Mouse (Mus musculus) adrenal gland, adult 8-10 months (tissue): ENCODE results near the gene Rtl5. TPM values are rescaled to one million over a fixed set of nuclear protein-coding genes. Genes with fewer than 3 reads are reported as not detected.

Experiments used
- DNase-seq: peaks from one replicate; pipeline ENCODE4 v3.0.0; 2022
- total RNA-seq, 4 experiments: library from RNA; stranded (reverse); gene quantifications; 2 replicates each; pipeline ENCODE4 v1.2.4; 2022

Gene Rtl5
- total RNA-seq, 4 experiments from 2014 or later = 7.8 to 15.2 (median 11.5) TPM

DNA sequence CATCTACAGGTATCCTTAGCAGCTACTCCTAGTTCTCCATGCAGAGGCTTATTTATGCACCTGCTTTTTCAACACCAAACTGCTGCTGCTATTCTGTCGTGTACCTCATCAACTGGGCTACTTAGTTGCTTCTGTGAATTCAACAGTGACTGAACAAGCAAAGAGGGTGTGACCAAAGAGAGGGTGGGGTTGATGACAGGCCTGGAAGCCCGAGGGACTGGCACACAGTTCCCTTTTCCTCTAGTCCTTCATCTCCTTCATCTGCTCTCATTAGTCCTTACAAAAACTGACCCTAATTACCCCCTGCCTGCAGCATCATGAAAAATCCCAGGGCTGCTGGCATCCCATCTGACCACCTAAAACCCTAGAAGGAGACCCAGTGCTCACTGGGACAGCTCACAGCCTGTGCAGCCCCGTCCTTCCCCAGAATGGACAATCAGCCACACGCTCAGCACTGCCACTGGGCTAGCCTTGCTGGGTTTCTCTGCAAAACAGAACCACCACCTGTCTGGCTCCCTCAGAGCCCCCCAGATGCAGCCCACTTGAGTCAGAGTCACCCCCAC, 5.8 kb downstream of the Rtl5 start:
- no peak for DNase-seq

DNA sequence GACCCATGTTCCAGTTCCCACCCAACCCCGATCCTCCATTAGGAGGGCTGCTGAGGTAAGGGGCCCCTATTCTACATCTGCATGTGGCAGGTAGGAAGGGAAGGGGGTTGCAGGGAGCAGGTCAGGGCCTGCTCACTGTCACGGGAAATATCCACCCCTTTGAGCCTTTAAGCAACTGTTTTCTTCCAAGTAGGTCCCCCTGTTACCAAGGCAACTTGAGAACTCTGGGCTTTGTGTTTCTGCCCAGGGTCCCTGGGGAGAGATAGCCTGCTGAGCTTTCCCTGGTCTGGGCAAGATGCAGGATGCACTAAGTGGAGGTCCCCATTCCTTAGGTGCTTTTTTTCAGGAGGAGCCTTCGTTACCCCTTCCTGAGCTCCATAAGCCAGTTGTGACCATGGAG, 7.0 kb downstream of the Rtl5 start:
- DNase-seq = no peak

DNA sequence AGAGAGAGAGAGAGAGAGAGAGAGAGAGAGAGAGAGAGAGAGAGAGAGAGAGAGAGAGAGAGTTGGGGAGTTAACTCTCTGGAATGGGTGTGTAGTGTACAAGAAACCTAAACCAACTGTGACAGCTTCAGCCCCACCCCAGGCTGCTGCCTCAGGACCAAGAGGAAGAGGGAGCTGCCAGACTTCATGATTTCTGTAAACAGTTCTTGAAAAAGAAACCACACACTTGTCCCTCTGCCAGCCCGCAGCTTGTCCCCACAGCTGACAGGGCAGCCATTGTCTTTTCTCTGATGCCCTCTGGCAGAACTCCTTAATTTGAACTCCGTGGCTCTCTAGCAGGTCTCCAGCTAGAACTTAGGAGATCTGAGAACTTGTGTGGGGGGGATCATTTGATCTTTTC, 10.2 kb downstream of the Rtl5 start:
- no peak for DNase-seq

DNA sequence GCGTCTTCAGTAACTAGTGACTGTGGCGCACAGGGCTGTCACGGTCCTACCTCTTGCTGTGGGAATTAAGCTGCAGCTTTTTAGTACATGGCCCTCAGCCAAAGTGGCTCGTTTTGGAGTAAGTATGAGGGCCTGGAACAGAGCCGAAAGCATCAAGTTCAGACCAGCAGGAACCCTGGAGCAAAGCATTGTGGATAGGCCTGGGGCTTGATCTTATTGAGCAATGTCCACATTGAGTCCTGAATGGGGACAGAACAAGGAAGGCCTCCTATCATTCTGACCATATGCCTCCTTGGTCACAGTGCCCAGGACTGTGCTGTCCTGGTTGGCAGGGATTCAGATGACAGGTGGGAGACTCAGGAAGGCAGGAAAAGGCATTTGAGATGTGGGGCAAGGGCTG, 10.9 kb downstream of the Rtl5 start:
- DNase-seq = no peak

DNA sequence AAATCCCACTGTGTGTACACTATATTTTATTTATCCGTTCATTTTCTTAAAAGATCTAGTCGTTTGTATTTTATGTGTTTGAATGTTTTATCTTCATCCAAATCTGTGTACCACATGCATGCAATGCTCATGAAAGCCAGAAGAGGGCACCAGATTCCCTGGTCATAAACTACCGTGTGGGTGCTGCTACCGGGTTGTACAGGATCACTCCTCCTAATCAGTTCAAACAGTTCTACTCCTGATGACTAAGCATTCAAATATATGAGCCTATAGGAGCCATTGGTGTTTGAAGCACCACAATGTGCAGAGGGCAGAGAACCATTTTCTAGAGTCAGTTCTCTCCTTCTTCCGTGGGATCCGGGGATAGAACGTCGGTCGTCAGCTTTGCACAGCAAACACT, 11.7 kb downstream of the Rtl5 start:
- DNase-seq = no peak

DNA sequence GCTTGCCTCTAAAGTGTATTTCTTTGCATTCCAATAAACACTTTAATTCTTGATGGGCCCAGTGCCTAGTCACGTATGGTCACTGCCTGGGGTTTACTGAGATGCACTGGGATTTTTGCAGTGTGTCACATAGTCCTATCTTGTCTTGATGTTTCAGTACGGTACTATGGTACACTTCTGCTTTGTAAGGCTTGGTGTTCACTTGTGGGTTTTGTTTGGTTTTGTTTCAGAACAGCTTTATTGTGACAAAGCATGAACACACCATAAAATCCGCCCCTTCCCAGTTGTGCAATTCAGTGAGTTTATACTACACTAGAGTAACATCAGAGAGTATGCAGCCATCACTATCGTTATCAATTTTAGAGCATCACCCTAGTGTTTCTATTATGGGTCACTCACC, 17.1 kb downstream of the Rtl5 start:
- no peak for DNase-seq

DNA sequence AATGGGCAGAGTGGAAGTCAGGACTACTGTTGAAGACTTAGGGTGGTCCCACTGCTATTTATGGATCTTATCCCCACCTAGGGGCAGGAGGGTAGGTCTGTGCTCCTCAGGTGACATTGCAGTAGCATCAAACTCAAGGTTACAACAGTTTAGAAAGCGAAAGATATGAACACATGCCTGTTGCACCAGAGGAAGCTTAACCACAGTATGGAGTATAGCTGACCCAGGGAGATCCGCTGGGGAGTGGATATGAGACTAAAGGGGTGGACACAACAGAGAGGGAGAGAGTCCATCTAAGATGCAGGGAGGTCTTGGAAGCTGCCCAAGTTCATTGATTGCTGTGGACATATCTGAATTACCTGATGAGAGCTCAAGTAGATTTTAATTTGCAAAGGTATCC, 17.7 kb downstream of the Rtl5 start:
- DNase-seq = no peak

DNA sequence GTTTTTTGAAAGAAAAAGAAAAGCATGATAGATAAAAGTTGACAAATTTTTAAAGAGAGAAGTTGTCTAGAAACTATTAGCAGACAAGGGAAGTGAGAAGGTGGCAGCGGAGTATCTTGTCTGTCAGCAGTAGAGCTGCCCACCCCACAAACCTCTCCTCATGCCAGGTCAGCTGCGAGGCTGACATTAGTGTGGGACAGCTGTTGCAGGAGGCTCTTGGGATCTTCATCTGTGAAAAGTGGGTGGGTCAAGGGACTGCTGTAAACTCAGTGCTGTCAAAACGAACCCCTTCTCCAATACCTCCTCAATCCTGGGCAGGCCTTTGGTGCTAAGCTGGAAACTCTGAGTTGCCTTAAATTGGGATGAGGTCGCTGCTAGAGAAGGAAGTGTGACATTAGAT, 19.9 kb downstream of the Rtl5 start:
- no peak for DNase-seq

DNA sequence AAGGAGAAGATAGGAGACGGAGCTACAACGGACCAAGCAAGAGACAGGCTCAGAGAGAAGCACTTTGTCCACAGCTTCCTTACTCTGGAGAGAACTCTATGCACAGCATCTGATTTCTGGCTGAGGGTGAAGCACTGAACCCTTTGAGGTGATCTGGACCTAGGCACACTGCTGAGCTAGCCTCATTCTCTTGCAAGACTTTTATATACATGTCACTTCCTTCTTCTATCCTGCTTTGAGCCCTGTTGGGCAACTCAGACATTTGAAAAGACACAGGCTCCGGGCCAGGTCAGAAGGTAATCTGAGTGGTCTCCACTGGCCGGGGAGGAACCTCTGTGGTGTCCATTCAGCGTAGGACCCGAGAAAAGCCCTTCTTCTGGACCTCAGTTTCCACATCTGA, 20.6 kb downstream of the Rtl5 start:
- DNase-seq = no peak

DNA sequence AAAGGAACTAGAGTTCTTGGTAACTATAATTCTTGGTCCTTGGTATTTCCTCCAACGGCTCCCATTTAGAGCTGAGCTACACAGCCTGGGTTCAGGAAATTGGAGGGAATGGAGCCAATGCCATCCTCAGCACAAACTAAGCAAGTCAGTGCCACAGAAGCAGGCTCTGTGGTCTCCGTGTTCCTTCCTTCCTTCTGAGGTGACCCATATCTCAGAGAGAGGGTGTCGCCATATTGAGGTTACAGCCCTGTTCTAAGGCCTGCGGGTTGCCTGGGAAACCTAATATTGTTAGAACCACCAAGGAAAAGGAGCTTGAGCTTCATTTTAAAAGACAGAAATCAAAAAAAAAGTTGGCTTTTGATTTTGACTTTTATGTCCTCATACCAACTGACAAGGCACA, 28.7 kb downstream of the Rtl5 start:
- no peak for DNase-seq

DNA sequence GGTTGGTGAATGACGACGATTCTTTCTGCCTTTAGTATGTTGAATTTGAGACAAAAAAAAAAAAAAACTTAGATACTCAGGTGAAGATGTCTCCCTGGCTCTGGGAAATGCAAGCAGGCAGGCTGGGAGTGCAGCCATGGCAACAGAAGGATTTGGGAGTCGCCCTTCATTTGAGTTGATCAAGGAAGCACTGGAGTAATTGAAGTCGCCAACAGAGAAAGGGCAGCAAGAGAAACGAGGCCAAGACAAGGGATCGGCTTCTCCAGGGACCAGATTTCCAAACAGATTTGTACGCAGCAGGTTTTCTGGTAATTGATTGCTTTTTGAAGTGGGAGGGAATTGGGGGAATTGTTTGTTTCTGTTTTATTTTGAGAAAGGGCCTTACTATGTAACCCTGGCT, 29.5 kb downstream of the Rtl5 start:
- DNase-seq = no peak

DNA sequence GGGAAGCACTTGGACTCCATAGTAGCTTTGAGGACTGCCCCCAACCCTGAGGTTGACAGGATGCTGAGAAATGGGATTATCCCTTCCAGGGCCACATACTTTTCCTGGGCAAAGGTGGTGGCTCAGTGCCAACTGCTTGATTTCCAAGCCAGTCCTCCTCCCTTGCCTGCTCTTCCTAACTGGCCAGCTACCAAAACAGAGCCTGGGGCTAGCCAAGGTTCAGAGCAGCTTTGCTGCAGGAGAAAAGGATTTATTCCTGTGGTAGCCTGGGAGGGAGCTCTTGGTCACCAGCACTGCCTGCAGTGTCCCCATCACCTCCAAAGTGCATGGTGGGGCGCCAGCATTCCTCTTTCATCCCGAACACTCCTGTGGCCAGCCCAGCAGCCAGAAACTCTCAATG, 33.6 kb downstream of the Rtl5 start:
- DNase-seq = peak; percentile 39

DNA sequence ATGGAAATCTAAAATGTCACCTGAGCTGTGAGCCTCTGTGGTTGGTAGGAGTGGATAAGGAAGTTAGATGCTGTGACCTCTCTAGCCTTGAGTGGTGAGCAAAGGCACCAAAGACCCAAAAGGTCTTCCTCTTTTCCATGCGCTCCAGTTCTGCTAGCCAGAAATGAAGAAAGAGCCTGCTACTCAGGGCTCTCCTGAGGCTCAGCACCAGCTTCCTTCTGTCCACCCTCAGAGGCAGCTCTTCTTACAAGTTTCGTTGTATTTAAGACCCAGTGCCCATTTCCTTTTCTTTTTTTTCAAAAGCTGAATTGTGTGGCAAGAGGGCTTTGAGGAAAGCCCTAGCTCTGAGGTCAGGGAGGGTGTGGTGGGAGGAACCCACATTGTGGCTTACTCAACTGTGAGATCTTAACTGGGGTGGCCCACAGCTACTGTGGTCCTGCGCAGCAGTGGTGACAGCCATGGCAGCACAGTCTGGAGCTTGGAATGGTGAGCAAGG, 34.2 kb downstream of the Rtl5 start:
- DNase-seq = no peak

DNA sequence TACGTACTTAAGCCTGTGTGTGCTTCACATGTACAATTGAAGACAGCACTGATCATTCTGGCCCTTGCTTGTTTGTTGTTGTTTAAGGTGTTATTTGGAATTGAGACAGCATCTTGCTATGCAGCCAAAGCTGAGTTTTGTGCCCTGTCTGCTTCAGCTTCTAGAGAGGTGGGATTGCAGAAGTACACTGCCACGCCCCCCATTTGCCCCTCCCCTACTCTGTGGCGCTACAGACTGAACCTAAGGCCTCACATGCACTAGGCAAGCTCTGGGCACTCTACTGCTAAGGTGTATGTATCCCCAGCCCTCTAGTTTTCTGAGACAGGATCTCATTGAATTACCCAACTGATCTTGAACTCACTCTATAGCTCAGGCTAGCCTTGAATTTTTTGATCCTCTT, 35.4 kb downstream of the Rtl5 start:
- no peak for DNase-seq

DNA sequence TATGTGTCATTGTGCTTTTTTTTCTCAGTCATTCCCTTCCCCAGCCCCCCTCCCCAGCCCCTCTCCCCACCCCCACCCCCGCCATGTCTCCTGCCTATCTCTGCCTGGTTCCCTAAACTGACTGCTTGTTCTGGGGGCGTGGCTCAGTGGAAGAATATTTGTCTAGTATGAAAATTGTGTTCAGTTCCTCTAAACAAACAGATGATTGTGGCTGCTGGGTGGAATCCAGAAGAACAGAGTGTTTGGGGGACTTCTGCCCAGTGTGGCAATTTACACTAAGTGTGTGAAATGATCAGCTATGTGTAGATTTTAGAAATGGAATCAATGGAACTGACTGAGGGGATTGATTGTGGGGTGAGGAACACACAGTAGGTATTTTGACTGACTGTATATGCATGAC, 37.5 kb downstream of the Rtl5 start:
- DNase-seq = no peak

DNA sequence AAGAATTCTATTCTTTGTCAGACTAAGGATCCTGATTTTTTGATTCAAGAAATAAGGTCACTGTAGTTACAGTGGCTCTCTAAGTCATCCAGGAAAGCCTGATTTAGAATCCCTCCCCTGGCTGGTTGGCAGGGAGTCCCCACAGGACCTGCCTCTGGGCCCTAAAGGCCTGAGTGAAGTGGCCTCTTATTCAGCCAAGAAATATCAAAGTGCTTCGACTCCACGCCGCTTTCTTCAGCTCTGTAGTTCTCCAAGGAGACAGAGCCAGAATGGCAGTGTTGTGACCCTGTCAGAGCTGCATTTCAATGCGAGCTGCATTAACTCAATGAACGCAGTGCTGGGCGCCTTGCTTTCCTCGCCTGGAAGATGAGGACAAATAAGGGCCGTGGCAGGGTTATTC, 38.7 kb downstream of the Rtl5 start:
- DNase-seq = no peak

DNA sequence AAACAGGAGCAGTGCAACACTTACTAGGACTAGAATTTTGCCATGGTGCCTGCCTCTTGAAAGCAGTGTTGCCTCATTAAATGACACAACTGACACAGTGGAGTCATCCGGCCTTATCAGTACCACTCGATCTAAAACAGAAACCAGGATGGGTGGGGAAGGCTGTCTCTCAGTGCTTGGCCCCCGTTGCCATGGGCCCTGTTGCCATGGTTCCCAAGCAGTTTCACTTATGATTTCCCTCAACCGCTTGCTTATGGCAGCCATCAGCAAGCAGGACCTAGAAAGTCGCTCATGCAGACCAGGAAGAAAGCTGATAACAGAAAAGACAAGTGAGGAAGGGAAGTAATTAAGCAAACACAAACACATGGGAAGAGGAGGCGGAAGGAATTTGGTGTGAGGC, 39.3 kb downstream of the Rtl5 start:
- DNase-seq = no peak

DNA sequence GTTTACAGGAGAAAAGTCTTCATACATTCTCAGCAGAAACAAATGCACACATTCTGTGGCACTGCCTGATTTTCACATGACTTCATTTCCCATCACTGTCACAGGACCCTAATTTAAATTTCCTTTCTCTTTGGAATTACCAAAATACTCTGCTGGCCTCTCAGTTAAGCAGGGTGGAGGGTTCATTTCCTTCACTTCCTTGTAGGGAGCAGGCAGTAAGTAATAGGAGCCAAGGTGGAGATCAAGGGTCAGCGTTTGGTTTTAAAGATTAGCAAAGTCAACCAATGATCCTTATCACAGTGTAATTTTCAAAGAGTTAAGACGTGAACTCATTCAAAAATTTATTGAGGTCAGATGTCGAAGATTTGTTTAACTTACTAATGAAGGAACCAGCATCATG, 46.1 kb downstream of the Rtl5 start:
- DNase-seq = no peak

DNA sequence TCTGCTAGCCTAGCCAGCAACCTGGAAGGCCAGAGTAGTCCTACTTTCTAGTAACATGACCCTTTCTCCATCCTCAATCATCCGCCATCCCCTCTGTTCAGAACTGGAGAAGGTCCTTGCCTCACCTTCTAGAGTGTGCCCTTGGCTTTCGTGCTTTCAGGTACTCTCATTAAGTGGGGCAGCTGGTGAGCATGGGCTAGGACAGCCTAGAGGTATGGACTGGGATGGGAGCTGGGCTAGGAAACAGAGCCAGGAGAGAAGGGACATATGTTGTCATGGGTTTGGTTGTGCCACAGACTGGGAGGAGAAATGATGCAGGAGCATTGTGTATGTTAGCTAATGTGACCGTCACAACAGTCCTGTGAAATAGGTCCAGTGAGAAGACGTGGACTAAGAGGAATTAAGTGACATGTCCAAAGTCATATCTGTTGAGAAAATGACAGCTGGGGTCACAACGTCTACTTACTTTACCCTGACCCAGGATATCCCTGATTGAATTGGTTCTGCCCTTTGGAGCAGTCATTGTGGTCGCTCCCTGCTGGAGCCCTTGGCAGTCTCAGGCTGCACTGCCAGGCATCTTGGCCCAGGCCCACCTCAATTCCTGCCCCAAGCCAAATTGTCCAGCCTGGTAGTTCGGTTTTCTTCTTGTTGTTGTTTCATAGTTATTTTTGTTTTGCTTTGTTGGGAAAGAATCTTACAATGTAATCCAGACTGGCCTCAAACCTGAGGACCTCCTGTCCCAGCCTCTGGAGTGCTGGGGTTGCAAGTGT, 51.4 kb downstream of the Rtl5 start:
- no peak for DNase-seq

DNA sequence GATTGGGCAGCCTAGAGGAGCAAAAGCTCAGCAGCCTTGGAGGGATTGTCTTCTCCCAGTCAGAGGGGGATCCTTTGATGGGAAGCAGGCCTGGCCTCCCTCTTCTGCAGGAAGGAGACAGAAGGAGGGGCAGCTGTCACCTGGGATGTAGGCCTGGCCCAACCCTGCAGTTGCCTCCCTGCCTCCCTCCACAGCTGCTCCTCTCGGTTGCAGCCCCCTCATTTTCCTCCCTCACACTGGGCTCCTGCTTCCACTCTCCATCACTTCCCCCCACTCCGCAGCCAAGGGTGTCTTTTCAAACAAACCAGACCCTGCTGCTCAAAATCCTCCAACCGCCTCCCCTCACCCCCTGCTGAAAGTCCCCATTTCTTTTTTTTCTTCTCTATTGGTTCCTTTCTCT, 52.2 kb downstream of the Rtl5 start:
- DNase-seq = no peak

DNA sequence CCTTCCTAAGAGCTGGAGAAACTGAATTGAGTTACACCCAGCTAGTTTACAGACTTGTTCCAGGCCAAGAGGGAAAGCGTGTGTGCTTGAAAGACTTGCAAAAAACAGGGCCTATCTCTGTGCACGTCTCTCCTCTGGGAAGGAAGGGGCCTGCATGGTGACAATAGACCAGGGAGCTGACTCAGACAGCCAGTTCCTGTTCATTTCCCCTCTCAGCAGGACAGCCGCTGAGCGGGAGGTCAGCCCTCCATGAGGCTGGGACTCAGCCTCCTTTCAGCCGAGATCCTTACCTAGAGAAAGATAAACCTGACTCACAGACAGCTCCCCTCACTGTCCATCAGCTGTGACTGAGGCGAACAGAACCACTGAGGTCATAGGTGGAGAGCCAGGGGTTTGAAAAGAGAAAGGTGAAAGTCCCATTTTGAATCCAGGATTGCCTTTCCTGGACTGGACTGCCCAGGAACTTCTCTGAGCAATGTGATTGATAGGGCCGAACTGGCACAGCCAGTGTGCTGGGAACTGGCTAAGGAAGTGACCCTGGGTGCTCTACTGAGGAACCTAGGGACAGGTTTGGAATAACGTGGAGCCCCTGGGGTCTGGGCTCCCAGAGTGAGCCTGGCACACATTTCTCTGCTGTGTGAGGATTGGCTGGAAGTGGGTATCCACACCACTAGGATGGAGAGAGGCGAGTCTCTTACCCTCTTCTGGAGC, 53.7 kb downstream of the Rtl5 start:
- DNase-seq = no peak
